Mouse (Mus musculus) urinary bladder, postnatal 14 days (tissue): Measurements from ENCODE around the gene Hs6st3.
"Not testable (repeated sequence)": the region's sequence is repeated elsewhere in the genome, so short reads cannot be mapped to it uniquely, and the experiment has no call there.

Experiments used
- DNase-seq: peaks from one replicate; pipeline ENCODE4 v3.0.0; 2021; ENCODE audit warnings: low spot score

The Hs6st3 gene

GRCm38 (mm10) chr14:119248001-119248607 lies 110.0 kb downstream of the Hs6st3 start:
- DNase-seq: no peak

DNA sequence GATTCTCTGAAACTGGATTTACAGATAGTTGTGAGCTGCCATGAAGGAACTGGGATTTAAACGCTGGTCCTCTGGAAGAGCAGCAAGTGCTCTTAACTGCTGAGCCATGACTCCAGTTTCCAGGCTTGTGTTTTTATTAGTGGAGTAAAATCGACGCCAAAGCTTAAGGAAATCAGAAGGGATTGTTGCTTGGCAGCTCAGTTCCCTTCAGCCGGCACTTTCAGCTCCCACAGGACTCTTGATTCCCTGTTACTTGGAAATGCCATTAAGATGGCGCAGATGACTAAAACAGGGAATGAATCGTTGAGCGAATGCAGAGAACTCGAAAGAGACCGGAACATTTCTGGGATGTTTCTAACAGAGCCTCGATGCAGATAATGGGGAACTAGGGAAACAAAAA lies 112.2 kb downstream of the Hs6st3 start:
- DNase-seq: no peak

- no peak for DNase-seq
Observed at GRCm38 (mm10) chr14:119255396-119255795, 117.3 kb downstream of the Hs6st3 start.

DNA sequence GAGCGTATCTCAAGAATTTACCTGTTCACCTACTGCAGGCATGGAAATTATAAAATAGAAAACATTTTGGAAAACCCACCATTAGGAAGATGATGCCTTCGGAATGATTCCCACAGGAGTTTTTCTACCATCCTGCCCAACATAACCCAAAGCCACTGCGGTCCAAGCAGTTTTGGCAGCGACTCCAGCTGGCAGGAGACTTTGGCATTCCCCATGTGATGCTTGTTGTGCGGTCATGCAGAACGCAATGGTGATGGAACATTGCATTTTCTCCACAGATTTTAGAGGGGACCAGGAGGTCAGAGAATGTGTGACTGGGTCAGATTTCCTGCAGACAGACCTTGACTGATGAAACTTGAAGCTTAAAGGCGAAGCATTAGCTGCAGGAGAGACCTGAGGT lies 118.9 kb downstream of the Hs6st3 start:
- DNase-seq: no peak

GRCm38 (mm10) chr14:119260176-119260962 lies 122.2 kb downstream of the Hs6st3 start:
- DNase-seq: no peak

DNA sequence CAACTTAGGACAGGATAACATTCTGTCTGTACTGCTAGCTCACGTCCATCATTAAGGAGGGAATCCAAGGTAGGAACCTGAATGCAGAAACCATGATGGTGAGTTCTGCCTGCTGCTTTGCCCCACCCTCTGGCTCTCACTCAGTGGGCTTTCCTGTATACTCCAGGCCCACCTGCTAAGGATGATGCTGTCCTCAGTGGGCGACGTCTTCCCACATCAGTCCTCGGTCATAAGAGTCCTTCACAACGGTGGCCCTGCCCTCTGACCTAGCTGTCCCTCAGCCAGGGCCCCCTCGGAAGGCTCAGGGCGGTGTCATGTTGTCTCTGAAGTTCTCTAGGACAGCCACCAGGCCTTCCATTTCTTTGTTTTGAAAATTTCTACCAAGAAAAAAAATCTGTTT lies 128.2 kb downstream of the Hs6st3 start:
- DNase-seq: no peak

DNA sequence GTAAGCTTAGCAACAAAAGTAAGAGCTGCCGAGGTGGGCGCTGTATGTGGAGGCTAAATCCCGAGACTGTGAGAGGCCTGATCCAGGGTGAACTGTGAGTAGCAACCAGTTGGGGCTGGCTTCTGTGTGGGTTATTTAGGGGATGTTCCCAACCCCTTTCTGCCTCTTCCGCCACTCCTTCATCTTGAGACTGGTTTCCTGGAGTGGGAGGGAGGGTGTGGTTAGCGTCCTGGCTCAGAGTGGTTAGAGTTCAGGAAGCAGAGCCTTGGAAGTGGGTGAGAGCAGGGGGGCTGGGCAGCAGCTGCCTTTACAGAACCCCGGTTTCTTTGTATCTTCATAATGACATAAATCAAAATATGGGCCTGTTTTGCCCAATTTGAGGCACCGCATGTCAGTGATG lies 134.9 kb downstream of the Hs6st3 start:
- DNase-seq: no peak

DNA sequence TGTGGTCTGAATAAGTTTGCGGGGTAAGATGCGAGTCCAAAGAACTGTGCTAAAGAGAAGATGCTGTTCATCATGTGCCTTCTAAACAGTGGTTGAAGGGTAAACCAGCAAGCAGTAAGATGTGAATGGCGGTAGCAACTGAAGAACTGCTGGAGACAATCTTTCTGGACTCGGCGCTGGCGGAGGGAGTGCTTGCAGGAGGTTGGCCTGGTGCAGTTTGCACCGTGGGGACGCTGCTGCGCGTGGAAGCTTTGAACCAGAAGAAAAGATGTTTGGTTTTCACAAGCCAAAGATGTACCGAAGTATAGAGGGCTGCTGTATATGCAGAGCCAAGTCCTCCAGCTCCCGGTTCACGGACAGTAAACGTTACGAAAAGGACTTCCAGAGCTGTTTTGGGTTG lies 140.0 kb downstream of the Hs6st3 start:
- not testable (repeated sequence) for DNase-seq

DNA sequence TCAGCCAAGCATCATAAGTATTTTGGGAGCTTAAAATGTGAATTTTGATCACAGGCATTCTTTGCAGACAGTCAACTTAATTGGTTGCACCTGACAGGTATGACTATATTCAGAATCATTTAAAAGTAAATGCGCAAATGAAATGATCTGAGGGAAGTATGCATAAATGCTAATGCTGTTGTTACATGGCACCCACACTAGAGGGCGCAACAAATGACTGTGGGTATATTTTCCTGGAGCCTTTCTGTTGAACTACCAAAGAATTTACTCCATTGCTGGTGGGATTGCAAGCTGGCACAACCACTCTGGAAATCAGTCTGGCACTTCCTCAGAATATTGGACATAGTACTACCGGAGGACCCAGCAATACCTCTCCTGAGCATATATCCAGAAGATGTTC lies 145.8 kb downstream of the Hs6st3 start:
- no peak for DNase-seq

GRCm38 (mm10) chr14:119289668-119290067 lies 151.5 kb downstream of the Hs6st3 start:
- no peak for DNase-seq

DNA sequence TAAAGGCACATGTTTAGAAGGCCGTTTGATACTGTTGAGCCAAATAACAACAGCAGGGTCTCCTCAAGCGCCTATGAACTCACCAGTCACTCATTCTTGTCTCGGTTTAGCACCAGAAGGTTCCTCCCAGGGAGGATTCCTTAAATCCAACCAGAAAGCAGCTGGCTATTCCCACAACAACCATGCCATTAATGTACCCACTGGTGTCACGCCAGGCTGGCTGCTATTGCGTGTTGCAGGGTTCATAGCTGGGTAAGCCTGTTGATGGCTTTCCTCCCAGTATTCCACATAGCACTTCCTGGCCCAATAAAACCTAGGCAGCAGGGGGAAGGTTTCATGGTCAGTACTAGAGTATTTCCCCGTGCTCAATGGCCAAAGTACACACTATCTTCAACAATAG lies 155.9 kb downstream of the Hs6st3 start:
- DNase-seq: no peak

DNA sequence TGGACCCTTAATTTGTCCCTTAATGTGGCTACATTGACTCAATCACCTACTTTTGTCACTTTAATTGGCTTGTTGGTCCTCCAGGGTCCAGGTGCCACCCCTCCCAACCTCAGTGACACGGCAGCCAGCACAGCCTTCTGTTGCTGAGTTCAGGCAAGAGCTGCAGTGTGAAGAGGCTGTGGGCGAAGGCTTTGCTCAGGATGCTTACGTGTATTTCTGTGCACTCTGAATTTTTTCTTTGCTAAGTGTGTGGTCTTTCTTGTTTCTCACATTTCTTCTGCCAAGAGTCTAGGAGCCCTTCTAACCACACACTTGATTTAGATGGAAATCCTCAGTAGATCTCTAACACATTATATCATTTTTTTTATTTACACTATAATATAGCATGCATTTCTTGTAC lies 168.3 kb downstream of the Hs6st3 start:
- DNase-seq: no peak

DNA sequence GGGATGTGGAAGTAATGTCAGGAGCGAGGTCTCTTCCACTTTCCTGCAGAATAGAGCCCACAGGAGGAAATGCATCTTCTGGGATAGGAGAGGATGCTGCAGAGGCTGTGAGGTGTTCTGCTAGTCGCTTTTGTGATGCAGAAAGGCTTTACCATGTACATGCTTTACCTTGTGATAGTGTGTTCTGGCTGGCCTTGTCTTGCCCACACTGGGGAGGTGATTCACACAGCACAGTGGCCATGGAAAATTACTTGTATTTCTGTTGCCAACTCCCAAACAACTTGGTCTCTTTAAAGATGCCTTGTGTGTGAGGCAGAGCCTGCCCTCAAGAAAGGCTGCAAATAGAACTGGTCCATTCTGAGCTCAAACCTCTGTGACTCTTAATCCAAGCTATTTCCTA lies 180.2 kb downstream of the Hs6st3 start:
- no peak for DNase-seq

GRCm38 (mm10) chr14:119347236-119347635 lies 209.1 kb downstream of the Hs6st3 start:
- no peak for DNase-seq

DNA sequence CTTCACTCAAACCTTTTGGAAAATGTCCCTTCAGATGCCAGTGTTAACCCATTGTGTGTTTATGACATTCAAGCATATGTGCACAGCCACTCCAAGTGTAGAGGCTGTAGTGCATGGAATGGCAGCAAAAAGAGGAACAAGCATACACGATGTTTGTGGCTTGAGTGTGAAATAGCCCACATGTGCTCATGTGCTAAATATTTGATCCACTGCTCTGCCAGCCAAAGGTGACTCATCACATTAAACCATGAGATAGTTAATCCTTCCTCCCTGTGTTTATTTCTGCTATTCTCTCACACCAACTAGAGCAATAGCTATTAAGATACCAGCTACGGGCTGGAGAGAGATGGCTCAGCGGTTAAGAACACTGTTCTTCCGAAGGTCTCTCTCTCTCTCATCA lies 223.3 kb downstream of the Hs6st3 start:
- no peak for DNase-seq

GRCm38 (mm10) chr14:119367866-119368425 lies 229.8 kb downstream of the Hs6st3 start:
- DNase-seq: no peak

DNA sequence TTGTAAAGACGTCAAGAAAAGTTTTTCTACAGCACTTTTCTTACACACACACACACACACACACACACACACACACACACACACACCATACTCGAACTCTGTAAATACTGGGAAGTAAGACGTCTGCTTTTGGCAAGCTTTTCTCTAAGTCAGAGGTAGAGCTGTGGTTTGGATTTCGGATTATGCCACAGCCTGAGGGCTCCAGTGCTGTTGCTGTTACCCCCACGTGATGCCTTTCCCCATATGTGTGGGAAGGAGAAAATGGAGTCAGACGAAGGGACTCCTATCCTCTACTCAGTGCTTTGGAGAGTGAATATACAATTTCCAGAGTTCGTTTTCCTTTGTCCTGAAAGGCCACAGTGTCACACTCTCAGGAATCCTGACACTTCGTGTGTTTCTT lies 231.1 kb downstream of the Hs6st3 start:
- DNase-seq: no peak

- DNase-seq: no peak
Observed at GRCm38 (mm10) chr14:119370013-119370412, 231.9 kb downstream of the Hs6st3 start.

DNA sequence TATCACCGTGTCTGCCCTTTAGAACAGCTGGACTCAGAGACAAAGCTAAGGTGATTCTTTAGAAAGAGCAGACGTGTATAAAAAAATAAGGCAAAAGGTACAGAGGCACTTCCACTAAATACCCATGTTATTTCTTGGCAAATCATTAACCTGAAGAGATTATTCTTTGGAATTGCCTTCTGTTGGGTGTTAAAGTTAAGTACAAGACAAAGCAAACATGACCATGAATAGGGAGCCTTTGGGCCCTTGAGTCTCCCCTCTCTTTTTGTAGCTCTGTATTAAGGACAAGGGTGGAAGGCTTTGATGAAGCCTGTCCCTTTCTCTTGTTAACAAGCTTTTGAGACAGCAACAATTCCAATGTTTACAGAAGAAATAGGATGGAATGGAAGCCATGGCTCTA lies 241.2 kb downstream of the Hs6st3 start:
- DNase-seq: no peak

- DNase-seq: no peak
Observed at GRCm38 (mm10) chr14:119401618-119402017, 263.5 kb downstream of the Hs6st3 start.

DNA sequence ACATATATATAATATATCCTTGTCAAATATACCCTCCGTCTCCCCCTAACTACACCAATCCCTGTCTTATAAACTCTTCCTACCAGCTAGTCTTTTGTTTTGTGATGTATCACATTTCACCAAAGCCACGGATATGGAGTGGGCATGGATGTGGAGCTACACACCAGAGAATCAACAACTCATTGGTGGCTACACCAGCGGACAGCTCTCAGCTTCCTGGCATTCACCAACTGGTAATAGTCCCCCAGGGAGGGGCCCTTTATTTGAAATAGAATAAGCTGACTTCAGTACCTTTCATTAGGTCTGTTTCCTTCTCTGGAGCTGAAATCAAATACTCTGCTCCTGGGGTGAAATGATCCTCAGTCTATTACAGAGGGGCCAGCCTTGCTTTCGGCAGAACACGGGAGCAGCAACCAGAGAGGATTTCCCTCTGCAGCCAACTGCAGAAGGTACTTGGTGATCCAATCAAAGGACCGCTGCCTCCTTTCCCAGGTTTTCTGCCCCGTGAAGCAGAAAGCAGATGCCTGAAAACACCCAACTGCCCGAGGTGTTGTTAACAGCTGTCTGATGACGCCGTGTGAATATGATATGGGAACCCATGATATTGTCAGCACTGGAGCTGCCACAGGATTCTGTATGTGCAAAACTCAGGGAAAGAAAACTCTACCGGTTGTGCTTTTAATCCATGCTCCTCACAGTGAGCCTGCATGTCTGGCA lies 271.4 kb downstream of the Hs6st3 start:
- no peak for DNase-seq

DNA sequence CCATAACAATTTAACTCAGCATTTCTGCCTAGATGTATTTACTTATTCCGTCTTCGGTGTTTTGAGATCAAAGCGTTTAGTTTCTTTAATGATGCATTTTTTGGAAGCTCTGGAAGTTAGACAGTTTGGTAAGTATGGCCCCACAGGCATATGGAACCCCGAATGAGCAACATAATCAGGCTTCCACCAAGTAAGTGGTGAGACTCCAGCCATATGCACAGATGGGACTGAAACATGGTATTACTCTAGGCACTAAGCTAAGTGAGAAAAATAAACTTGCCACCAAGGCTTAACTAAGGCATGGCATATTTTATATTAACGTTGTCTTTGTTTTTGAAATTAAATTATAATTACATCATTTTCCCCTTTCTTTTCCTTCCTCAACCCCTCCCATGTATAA lies 284.8 kb downstream of the Hs6st3 start:
- DNase-seq: no peak

GRCm38 (mm10) chr14:119450471-119450870 lies 312.3 kb downstream of the Hs6st3 start:
- no peak for DNase-seq
